Mouse (Mus musculus) adrenal gland, adult (tissue): ENCODE measurements around the gene 4930578G10Rik.
A peak's percentile ranks its signal among the peaks of the same experiment; 100 is the strongest.
"Not testable (repeated sequence)": the region's sequence is repeated elsewhere in the genome, so short reads cannot be mapped to it uniquely, and the experiment has no call there.

ENCODE experiments used
- DNase-seq, 2 experiments: peaks; one replicate each; pipeline ENCODE4 v3.0.0; 2022 to 2023; ENCODE audit warnings: low spot score in 1 of 2; ENCODE audit not compliant: inconsistent age in 2 of 2

The 4930578G10Rik gene

DNA sequence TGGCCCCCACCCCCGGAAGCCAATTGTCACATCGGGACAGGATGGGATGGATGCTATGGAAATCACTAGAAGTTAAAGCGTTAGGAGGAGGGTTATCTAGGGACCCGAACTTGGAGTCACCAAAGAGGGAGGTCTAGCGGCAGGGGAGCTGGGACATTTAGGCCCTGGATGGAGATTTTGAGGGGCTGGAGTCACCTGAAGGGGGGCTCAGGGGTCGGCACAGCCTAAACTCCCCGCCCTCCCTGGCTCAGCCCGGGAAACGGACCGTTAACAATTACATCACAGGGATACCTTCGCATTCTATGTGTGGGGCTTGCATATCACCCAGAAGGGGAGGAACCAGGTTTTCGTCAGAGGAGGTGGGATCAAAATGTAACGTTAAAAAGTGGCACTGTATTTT is at the start of gene 4930578G10Rik:
TSS of gene 4930578G10Rik (plus strand) at position 301 of the 400 bp plus-strand sequence.
- not testable (repeated sequence) for DNase-seq

DNA sequence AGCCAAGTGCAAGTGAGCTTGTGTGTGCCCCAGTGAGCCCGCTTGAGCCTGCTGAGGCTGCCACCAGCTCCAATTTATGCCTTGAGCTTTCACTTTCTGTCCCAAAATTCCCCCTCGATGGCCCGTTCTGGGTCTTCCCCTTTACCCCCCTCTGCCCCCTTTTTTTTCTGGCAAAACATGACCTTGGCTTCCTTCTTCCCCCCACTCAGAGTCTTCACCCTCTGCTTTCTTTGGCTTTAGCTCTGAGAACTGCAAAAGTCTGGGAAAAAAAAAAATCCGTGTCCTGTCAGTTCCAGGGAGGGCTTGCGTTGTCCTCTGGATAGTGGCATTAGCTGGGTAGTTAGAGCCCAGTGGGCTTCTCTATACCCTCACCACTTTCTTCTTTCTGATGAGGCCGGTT is 21.1 kb downstream of the 4930578G10Rik start, which contains the start of gene Ccl19:
TSS of gene Ccl19 (minus strand) at position 101 of the 400 bp plus-strand sequence.
- DNase-seq = not testable (repeated sequence)

DNA sequence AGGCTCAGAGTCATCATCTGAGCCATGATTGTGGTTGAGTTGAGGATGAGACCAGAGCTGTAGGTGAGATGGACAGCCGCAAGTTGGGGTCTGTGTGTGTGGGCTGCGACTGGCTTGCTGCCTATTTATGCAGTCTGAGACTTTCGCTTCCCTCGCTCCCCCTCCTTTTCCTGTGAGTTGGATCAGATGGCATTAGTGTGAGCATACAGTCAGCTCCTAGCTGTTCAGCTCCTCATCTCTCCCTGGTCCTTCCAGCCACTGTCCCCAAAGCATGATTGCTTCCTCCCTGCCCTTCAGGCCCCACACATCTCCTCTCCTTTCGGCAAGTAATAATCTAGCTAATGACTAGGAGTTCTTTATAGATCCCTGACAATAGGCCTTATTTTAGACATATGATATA is 38.5 kb downstream of the 4930578G10Rik start, which contains the start of gene Ccl21a:
TSS of gene Ccl21a (minus strand) at position 101 of the 400 bp plus-strand sequence.
- not testable (repeated sequence) for DNase-seq

DNA sequence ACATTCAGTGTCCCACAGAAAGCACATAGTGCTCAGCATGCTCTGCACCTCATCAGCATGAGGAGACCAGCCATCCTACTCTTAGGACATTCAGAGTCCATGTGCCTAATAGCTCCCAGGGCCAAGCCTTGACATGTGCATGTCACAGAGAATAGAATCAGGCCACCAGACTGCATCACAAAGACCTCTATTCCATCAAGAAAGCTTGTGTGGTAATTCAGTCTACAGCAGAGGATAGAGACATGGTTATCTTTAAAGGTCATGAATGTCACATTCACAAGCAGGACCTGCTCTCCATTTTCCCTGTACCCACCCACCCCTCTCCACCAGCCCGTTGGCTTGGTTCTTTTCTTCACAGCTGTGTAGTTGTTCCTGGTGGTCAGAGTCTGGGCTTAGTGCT is 118.4 kb downstream of the 4930578G10Rik start, which contains the start of gene Fam205a1:
TSS of gene Fam205a1 (minus strand) at position 101 of the 400 bp plus-strand sequence.
- DNase-seq = not testable (repeated sequence)

DNA sequence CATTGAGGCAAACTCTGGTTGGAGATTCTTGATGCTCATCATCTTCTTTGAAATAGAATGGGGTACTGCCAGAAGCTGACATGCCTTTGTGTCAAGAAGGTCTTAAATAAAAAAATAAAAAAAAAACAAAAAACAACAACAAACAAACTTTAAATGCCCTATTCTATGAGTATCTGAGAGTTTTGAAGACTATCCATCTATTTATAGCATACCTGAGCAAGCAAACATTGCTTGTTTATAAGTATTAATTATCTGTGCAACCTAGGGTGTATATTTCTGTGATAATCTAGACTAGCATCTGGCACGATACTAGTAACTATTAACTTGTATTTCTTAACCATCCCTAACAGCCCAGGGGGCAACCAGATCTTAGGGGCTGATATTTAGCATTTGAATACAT is 121.3 kb downstream of the 4930578G10Rik start, which contains the start of gene Gm12394:
TSS of gene Gm12394 (minus strand) at position 101 of the 400 bp plus-strand sequence.
- DNase-seq = not testable (repeated sequence)

DNA sequence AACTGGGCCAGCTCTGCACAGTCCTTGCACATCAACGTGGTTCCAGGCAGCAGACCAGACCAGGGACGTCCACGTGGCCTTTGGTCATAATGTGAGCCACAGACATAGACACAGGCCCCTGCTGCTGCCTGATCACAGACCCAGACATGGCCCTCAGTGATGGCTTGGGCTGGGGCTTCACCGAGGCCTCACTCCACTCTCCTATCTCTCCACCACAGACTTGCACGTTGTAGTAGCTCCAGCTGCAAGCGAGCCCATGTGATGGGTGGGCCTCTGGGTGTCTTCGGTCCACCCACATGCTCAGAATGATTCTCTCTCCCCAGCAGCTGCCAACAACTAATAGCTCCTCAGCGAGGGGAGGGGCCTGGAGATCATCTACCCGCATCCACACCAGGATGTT is 125.1 kb downstream of the 4930578G10Rik start:
- not testable (repeated sequence) for DNase-seq

DNA sequence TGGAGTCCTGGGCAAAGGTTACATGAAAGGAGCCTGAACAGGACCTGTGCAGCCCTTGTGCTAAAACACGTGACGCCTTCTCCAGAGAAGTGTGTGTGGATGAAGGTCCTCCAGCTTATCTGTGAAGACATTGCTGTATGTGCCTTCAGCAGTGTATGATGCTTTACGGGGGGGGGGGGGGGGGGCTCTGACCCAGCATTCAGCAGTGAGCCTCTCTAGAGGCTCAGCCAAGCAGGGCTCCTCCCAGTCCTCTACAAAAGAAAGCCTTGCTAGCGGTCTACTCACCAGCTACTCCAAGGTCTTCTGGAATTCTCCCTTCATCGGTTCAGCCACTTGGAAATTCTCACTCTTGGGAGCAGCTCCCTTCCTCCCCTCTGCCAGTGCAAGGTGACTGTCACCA is 128.1 kb downstream of the 4930578G10Rik start:
- DNase-seq = not testable (repeated sequence)

DNA sequence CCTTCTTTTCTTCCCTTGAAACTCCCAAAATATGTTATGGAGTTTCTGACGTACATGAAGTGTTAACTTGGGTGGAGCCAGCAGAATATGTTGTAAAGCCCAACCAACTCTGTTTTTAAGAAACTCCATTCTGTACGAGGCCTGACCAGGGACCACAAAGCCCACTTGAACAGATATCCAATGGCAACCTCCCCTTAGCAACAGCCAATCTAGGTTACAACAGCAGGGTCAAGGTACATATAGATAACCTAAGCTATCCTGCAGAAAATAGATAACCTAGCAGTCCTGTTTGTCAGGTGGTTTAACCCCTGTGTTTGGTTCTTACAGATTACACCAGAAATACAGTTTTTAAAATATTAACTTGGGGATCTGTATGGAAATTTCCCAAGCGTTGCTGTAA is 132.0 kb downstream of the 4930578G10Rik start:
- DNase-seq = no peak

DNA sequence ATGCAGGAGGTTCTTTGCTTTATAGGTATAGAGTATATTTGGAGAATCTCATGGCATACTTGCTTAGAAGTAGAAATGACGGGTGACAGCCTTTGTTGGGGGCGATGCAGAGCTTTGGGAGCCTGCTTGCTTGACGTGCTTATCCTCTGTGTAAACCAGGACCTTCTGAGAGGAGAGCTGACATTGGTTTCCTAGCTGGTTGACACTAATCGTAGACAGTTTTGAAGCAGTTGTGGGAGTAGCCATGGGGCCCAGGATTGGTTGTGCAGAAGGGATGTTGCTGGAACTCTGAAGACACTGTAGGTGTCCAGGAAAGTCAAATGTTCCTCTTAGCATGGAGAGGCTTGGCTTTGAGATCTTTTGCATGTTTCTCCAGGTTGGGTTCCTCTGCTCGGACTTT is 132.8 kb downstream of the 4930578G10Rik start:
- no peak for DNase-seq

DNA sequence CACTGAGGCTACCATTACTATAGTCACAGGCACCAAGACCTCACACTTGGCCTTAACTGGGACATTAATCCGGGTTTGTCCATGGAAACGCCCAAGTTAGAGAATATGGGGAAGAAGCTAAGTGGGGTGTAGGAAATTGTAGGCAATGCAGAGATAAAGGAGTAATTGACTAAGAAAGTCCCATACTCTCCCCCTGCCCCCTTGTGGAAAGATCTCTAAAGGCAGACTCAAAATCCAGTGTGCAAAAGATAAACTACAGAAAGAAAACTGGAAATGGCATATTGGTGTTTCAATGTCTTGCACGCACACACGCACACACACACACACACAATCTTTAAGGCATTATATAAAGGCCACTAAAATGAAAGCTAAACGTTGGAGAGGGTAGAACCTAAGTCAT is 135.4 kb downstream of the 4930578G10Rik start:
- DNase-seq = no peak

DNA sequence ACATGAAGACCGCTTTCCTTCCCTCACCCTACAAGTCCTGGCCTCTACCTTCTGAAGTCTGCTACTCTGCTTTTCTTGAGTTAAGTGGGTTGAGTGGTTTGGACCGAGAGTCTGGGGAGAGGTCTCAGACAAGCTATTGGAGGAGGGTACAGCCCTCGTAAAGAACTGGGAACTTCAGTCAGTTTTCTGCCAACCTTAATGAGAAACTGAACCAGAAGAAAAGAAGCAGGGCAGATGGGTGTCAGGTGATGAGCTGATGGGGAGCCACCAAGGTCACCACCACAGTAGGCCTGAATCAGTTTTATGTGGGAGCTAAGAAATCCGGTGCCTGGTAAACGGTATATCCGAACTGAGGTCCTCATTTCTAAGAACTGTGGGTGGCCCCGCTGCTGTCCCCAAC is 136.8 kb downstream of the 4930578G10Rik start:
- no peak for DNase-seq

DNA sequence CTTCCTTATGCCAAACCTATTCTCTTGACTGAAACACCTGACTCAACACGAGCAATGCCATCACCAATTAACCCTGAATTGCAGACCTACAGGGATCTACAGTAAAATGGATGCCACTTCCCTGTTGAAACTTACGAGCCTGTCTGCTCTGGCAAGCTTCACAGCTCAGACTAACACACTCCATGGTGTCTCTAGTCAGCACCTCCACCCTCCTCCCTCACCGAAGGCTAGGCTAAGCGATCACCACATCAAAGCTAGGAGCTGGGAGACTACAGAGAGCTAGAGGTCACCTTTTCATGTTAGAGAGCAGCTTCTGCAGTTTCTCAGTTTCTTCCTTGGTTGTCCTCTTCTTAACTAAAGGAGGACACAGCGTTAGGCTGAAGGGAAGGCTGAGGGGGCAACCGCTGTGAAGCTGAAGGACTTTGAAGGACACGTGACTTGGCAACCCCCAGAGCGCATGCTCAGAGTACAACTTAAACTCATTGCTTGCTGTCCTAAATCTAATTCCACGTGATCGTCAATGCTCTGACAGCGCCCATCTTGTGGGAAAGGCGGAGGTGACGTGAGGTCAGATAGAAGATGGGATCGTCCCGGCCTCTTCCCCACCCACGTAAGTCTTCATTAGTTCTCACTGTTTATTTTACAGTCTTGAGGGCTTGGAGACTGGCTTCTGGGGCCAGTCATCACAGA is 137.5 kb downstream of the 4930578G10Rik start:
- DNase-seq = no peak

DNA sequence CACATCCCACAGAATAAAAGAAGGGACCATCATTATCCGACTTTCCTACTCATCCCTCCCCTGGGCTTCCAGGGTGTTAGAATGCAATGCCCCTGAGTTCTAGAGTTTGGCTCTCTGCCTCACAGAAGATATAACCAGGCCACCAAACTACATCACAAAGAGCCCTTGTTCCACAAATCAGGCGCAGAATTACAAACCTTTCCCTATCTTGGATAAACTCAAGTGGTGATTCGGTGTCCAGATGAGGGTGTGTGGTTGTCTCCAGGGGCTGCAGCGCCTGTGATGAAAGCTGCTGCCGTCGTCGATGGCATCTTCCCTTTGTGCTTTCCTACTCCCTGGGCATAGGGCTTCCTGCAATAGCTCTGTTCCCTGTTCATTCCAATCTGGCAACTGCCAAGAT is 138.8 kb downstream of the 4930578G10Rik start, which contains the start of gene Fam205c:
TSS of gene Fam205c (minus strand) at position 101 of the 400 bp plus-strand sequence.
- DNase-seq = no peak

DNA sequence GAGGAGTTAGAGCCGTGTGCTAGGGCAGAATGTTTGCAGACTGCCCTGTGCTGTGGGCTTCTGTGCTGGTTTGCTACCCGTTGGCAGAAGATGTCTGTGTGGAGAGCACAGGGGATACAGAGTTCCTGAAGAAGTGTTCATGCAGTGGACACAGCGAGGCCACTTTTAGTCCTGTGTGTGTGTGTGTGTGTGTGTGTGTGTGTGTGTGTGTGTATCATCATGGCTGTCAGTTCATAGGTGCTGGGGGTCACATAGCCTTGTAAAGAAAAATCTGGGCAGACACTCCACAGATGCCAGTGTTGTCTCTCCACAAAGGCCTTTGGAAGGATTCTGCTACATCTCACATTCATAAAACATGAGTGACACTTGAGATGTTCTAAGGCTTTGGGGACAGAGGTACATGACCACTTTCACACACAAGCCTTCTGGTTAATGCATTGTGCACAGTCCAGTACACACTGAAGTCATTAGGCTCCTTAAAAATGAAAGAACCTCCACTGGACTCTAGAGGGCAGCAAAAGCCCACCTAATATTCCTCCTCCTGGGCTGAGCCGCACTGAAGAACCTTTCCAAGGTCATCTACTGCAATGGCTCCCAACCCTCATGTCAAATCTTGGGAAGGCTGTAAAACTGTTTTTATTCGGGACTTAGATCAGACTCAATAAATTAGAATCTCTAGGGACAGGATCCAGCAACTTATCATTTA is 141.4 kb downstream of the 4930578G10Rik start:
- DNase-seq = peak; percentile 53 to 84

DNA sequence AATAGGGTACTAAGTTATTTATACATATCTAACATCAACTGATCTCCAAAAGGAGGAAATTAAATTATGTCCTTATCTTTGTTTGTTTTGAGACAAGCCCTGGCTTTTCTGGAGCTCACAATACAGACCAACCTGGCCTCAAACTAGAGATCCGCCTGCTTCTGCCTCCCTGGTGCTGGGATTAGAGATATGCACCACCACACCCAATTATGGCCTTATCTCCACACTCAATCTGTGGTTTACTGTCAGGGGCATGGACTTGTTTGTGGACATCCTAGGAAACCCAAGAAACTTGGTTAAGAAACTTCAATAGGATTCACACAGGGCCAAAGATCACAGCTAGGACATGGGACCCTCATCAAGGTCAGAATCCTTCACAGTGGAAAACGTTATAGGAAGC is 142.3 kb downstream of the 4930578G10Rik start:
- no peak for DNase-seq

DNA sequence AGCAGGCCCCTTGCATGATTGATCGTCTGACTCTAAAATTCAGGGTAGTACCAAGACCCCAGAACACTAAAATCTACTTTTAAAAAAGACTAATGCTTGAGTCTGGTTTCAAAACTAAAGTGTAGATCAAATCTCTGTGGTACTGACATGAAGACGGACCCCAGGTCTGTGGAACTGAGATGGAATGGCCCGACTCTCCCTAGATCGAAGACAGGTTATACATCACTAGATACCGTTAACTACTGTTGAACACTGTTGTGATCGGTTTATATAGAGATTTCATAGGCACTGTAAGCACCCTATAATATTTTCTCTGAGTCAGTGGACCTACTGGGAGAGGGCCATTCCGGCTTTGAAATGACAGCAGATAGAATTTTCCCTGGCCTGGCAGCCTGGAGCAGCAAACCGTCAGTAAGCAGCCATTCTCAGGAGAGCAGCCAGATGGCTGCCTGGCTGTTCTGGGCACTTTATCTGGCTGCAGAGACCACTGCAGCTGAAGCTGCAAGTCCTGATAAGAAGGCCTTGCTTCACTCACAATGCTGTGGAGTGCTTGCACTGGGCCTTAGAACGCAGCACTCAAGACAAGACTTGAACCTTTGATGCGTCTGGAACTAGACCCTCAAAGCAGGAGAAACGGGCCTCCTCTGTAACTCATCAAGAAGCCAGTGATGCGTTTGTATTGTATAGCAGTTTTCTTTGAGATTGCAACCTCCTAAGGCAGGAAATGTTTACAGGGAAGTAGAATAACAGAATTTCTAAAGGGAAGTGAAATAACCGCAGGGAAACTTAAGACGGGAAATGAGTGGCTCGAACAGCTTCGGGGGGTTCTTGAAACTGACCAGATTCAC is 144.7 kb downstream of the 4930578G10Rik start:
- no peak for DNase-seq

DNA sequence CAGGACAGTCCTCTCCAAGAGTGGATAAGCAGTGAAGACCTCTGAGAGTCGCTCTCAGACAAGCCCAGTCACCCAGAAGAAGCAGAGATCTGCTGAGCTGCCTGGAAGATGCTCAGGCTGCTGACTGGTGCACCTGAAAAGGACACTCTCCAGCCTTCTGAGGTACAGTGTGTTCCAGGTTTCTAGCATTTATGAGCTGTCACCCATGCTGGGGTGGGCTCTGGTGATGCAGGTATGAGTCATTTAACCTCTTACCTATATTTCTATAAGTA is 145.3 kb downstream of the 4930578G10Rik start:
- DNase-seq = no peak

DNA sequence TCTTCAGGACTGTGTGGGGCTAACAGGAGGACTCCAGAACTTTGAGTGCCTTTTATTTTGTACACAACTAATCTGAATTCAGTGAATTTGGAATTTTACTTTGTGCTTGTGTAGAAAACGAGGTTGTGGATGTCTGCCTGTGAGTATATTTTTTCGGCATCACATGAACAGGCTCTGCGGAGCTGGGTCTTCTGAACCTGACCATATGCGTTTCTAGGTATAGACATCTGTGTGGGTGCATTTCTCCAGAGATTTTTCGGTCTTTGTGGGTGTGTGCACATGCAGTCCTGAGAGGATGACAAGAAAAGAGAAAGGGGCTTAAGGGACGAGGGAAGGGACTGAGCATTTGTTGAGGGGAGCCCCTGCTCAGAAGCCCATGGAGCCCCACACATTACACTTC is 151.6 kb downstream of the 4930578G10Rik start:
- no peak for DNase-seq

DNA sequence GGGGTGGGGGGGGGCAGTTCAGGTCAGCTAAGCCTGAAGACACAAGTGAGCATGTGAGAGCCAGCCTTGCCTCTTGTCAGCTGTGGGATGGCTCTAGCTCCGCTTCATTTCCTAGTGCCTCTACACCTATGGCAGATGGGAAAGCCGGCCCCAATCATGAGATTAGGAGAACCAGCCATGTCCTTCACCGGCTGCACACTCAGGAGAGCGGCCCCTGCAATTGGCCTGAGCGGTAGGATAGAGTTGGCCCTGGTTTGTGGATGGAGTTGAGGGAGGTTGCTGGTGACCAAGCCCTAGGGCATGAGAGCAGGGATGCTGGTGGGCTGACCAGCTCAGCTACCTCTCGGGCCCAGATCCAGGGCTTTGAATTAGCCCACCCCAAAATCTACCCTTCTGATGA is 153.5 kb downstream of the 4930578G10Rik start:
- no peak for DNase-seq

DNA sequence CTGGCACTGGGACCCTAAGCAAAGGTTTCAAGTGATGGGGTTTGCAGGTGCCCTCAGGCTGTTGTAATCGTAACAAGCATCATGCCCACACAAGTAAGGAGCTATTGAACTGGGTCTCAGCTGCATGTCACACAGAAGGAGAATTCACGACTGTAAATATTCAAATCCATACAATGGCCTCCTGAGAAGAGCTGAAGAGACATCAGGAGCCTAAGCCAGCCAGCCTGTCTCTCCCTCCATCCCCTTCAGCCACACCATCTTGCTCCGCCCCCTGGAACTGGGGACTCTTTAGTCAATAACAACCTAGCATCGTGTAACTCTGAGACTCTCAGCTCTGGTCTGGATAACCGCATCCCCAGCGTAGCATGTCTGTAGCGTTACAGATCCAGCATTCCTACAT is 155.8 kb downstream of the 4930578G10Rik start:
- no peak for DNase-seq

DNA sequence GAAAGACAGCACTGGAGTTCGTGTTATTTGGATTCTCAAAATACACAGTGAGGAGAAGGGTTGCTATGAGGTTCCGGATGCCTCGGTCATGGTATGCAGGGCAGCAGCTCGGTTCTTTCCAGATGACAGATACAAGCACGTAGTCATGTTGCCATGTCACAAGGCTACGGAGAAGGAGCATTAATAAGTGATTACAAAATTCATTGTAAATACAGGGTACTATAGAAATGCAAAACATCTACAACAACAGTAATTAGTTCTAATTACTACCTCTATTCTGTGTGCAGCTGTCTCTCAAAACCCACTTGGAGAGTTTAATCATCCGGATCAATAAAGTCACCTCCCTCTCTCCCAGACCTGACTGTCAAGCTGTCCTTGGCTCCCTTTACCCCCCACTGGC is 159.8 kb downstream of the 4930578G10Rik start:
- no peak for DNase-seq
